Mouse (Mus musculus): ENCODE data around the gene Ttc29. TPM values are rescaled to one million over a fixed set of nuclear protein-coding genes. Genes with fewer than 3 reads are reported as not detected.

Ttc29 gene
- polyA plus RNA-seq, 1 experiment from 2014 or later: 0.18 TPM

Other genes with a start within 250 kb of the Ttc29 start
- not detected in 2 replicates for gene Pou4f2, start 223.3 kb downstream of the Ttc29 start, polyA plus RNA-seq (2015; fragmentation: Nextera tagmentation; extraction: Ambion mirVana)